Mouse (Mus musculus): Measurements from ENCODE around the gene Dlgap3. TPM values are rescaled to one million over a fixed set of nuclear protein-coding genes. Genes with fewer than 3 reads are reported as not detected.

The Dlgap3 gene
- total RNA-seq, 1 experiment: 8.8 TPM

DNA sequence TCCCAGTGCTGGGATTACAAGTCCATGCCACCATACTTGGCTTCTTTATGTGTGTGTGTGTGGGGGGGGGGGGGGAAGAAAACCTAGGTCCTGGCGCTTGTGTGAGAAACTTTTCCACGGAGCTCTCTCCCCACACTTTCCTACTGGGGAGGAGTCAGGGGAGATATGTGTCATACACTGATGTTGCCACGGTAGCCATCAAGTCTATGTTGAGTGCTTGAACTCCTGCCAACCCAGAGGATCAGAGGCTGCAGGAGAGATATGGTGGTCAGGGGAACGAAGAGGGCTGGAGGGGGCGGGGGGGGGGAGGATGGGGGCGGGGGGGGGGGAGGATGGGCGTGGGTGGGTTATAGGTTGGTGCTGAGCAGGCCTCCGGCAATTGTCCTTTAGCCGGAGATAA lies 46.8 kb downstream of the Dlgap3 start:
- Histone ChIP-seq H3K4me1 (ENCODE audit: control insufficient read depth in 2 of 2, insufficient read depth in 2 of 2, low read length in 2 of 2, poor library complexity in 1 of 2) (peaks cover 0 to 10% of the 10 kb centered on the region in 2 experiments; a peak in 2 of 4 replicates), H3K27ac (ENCODE audit: insufficient read depth, low read depth, low read length, poor library complexity, severe bottlenecking) (no peak overlapping the region), H3K9me3 (ENCODE audit: control insufficient read depth, insufficient read depth, low read depth, low read length) (no peaks in the 10 kb centered on the region), H3K4me3 (ENCODE audit: insufficient read depth in 1 of 2, low read depth in 1 of 2, low read length in 2 of 2, poor library complexity in 1 of 2, severe bottlenecking in 1 of 2) (no peak overlapping the region), H3K36me3 (ENCODE audit: control insufficient read depth, insufficient read depth, low read length, poor library complexity, severe bottlenecking) (peaks cover 10% of the 10 kb centered on the region), H3K9ac (ENCODE audit: insufficient read depth, low read depth, low read length, poor library complexity, severe bottlenecking) (no peak overlapping the region)
- no peak for TF ChIP-seq HCFC1 (IDR thresholded peaks at IDR 0.05; ENCODE audit: borderline replicate concordance, insufficient read depth, low read length)
- no peak for TF ChIP-seq ZC3H11A (IDR thresholded peaks at IDR 0.05; ENCODE audit: borderline replicate concordance, low read depth, low read length)
- no peak for TF ChIP-seq ZNF384 (IDR thresholded peaks at IDR 0.05; ENCODE audit: low read depth, low read length)
- TF ChIP-seq MAFK (IDR thresholded peaks at IDR 0.05; ENCODE audit: insufficient read depth, low read depth, low read length): no peak
- TF ChIP-seq CHD2 (IDR thresholded peaks at IDR 0.05; ENCODE audit: low read depth, low read length): no peak
- in situ Hi-C loops (cut with MboI; ENCODE audit: low sequenced_read_pairs in 2 of 2, unreplicated experiment in 2 of 2): no loop called here
- no peak for DNase-seq (ENCODE audit: low read depth, low spot score)

- Histone ChIP-seq H3K4me1 (ENCODE audit: control insufficient read depth in 2 of 2, insufficient read depth in 2 of 2, low read length in 2 of 2, poor library complexity in 1 of 2) (peaks cover 0 to 10% of the 10 kb centered on the region in 2 experiments; a peak in 2 of 4 replicates), H3K4me3 (ENCODE audit: insufficient read depth in 1 of 2, low read depth in 1 of 2, low read length in 2 of 2, poor library complexity in 1 of 2, severe bottlenecking in 1 of 2) (no peak overlapping the region), H3K27ac (ENCODE audit: insufficient read depth, low read depth, low read length, poor library complexity, severe bottlenecking) (no peak overlapping the region), H3K36me3 (ENCODE audit: control insufficient read depth, insufficient read depth, low read length, poor library complexity, severe bottlenecking) (peaks cover 10% of the 10 kb centered on the region), H3K9ac (ENCODE audit: insufficient read depth, low read depth, low read length, poor library complexity, severe bottlenecking) (no peak overlapping the region), H3K9me3 (ENCODE audit: control insufficient read depth, insufficient read depth, low read depth, low read length) (no peaks in the 10 kb centered on the region)
- no peak for DNase-seq (ENCODE audit: low read depth, low spot score)
- no peak for TF ChIP-seq HCFC1 (IDR thresholded peaks at IDR 0.05; ENCODE audit: borderline replicate concordance, insufficient read depth, low read length)
- no peak for TF ChIP-seq ZC3H11A (IDR thresholded peaks at IDR 0.05; ENCODE audit: borderline replicate concordance, low read depth, low read length)
- no peak for TF ChIP-seq MAFK (IDR thresholded peaks at IDR 0.05; ENCODE audit: insufficient read depth, low read depth, low read length)
- TF ChIP-seq ZNF384 (IDR thresholded peaks at IDR 0.05; ENCODE audit: low read depth, low read length): no peak
- TF ChIP-seq CHD2 (IDR thresholded peaks at IDR 0.05; ENCODE audit: low read depth, low read length): no peak
- in situ Hi-C loops (cut with MboI; ENCODE audit: low sequenced_read_pairs in 2 of 2, unreplicated experiment in 2 of 2): no loop called here
These were observed 47.2 kb downstream of the Dlgap3 start for GRCm38 (mm10) chr4:127216251-127216651.

GRCm38 (mm10) chr4:127217048-127217447 lies 48.0 kb downstream of the Dlgap3 start:
- DNase-seq (ENCODE audit: low read depth, low spot score): no peak
- Histone ChIP-seq H3K9me3 (ENCODE audit: control insufficient read depth, insufficient read depth, low read depth, low read length) (no peaks in the 10 kb centered on the region), H3K27ac (ENCODE audit: insufficient read depth, low read depth, low read length, poor library complexity, severe bottlenecking) (no peak overlapping the region), H3K9ac (ENCODE audit: insufficient read depth, low read depth, low read length, poor library complexity, severe bottlenecking) (no peak overlapping the region), H3K4me1 (ENCODE audit: control insufficient read depth in 2 of 2, insufficient read depth in 2 of 2, low read length in 2 of 2, poor library complexity in 1 of 2) (peaks cover 0 to 10% of the 10 kb centered on the region in 2 experiments; a peak in 2 of 4 replicates), H3K36me3 (ENCODE audit: control insufficient read depth, insufficient read depth, low read length, poor library complexity, severe bottlenecking) (peaks cover 10% of the 10 kb centered on the region), H3K4me3 (ENCODE audit: insufficient read depth in 1 of 2, low read depth in 1 of 2, low read length in 2 of 2, poor library complexity in 1 of 2, severe bottlenecking in 1 of 2) (no peak overlapping the region)
- in situ Hi-C loops (cut with MboI; ENCODE audit: low sequenced_read_pairs in 2 of 2, unreplicated experiment in 2 of 2): no loop called here
- TF ChIP-seq MAFK (IDR thresholded peaks at IDR 0.05; ENCODE audit: insufficient read depth, low read depth, low read length): no peak
- no peak for TF ChIP-seq ZC3H11A (IDR thresholded peaks at IDR 0.05; ENCODE audit: borderline replicate concordance, low read depth, low read length)
- TF ChIP-seq HCFC1 (IDR thresholded peaks at IDR 0.05; ENCODE audit: borderline replicate concordance, insufficient read depth, low read length): no peak
- no peak for TF ChIP-seq CHD2 (IDR thresholded peaks at IDR 0.05; ENCODE audit: low read depth, low read length)
- TF ChIP-seq ZNF384 (IDR thresholded peaks at IDR 0.05; ENCODE audit: low read depth, low read length): no peak

DNA sequence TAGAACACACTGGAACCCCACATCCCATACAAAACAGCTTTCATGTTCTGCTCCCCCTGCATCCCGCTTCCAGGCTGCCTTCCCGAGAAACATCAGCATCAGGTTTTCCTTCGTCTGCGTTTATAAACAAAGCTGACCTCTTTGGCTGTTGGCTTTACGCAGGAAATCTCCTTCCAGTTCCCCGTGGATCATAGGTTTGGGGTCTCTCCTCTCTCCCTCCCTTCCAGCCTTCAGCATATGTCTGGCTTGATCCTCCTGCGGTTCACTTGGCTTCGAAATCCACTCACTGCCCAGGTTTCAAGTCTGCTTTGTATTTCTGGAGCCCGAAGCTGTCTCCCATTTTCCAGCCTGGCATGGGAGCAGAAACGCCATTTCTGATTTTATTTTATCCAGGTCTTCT lies 54.3 kb downstream of the Dlgap3 start:
- TF ChIP-seq ZC3H11A (IDR thresholded peaks at IDR 0.05; ENCODE audit: borderline replicate concordance, low read depth, low read length): no peak
- no peak for TF ChIP-seq ZNF384 (IDR thresholded peaks at IDR 0.05; ENCODE audit: low read depth, low read length)
- no peak for TF ChIP-seq MAFK (IDR thresholded peaks at IDR 0.05; ENCODE audit: insufficient read depth, low read depth, low read length)
- no peak for TF ChIP-seq CHD2 (IDR thresholded peaks at IDR 0.05; ENCODE audit: low read depth, low read length)
- TF ChIP-seq HCFC1 (IDR thresholded peaks at IDR 0.05; ENCODE audit: borderline replicate concordance, insufficient read depth, low read length): no peak
- Histone ChIP-seq H3K36me3 (ENCODE audit: control insufficient read depth, insufficient read depth, low read length, poor library complexity, severe bottlenecking) (peaks cover 5% of the 10 kb centered on the region), H3K4me3 (ENCODE audit: insufficient read depth in 1 of 2, low read depth in 1 of 2, low read length in 2 of 2, poor library complexity in 1 of 2, severe bottlenecking in 1 of 2) (no peak overlapping the region), H3K27ac (ENCODE audit: insufficient read depth, low read depth, low read length, poor library complexity, severe bottlenecking) (no peak overlapping the region), H3K9me3 (ENCODE audit: control insufficient read depth, insufficient read depth, low read depth, low read length) (no peaks in the 10 kb centered on the region), H3K9ac (ENCODE audit: insufficient read depth, low read depth, low read length, poor library complexity, severe bottlenecking) (no peak overlapping the region), H3K4me1 (ENCODE audit: control insufficient read depth in 2 of 2, insufficient read depth in 2 of 2, low read length in 2 of 2, poor library complexity in 1 of 2) (peaks cover 14 to 25% of the 10 kb centered on the region in 2 experiments)
- in situ Hi-C loops (cut with MboI; ENCODE audit: low sequenced_read_pairs in 2 of 2, unreplicated experiment in 2 of 2): no loop called here
- DNase-seq (ENCODE audit: low read depth, low spot score): no peak

DNA sequence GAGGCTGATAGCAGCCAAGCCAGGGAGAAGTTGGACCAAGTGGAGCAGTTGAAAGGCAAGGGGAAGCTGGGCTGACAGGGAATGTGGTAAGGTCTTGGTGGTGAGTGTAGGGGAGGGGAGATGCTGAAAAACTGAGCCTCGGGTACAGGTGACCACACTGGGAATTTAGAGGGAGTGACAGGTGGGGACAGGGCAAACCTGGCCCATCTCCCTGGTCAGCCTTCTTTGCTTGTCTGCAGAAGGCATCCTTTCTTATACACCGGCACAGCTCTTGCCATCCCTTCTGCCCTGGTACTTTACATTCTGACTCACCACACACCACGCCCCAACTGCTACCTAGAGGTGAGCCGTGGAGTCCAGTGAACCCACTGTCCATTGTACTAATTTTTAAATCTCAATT lies 54.8 kb downstream of the Dlgap3 start:
- H3K9me3 ChIP-seq (ENCODE audit: control insufficient read depth, insufficient read depth, low read depth, low read length): no peaks in the 10 kb centered on the region
- in situ Hi-C loops (cut with MboI; ENCODE audit: low sequenced_read_pairs in 2 of 2, unreplicated experiment in 2 of 2): no loop called here
- H3K4me1 ChIP-seq (ENCODE audit: control insufficient read depth in 2 of 2, insufficient read depth in 2 of 2, low read length in 2 of 2, poor library complexity in 1 of 2): peaks cover 14 to 25% of the 10 kb centered on the region in 2 experiments
- DNase-seq (ENCODE audit: low read depth, low spot score): no peak
- H3K27ac ChIP-seq (ENCODE audit: insufficient read depth, low read depth, low read length, poor library complexity, severe bottlenecking): no peak overlapping the region
- no peak overlapping the region for H3K9ac ChIP-seq (ENCODE audit: insufficient read depth, low read depth, low read length, poor library complexity, severe bottlenecking)
- no peak overlapping the region for H3K4me3 ChIP-seq (ENCODE audit: insufficient read depth in 1 of 2, low read depth in 1 of 2, low read length in 2 of 2, poor library complexity in 1 of 2, severe bottlenecking in 1 of 2)
- TF ChIP-seq ZNF384 (IDR thresholded peaks at IDR 0.05; ENCODE audit: low read depth, low read length) (no peak), MAFK (IDR thresholded peaks at IDR 0.05; ENCODE audit: insufficient read depth, low read depth, low read length) (no peak), HCFC1 (IDR thresholded peaks at IDR 0.05; ENCODE audit: borderline replicate concordance, insufficient read depth, low read length) (no peak), CHD2 (IDR thresholded peaks at IDR 0.05; ENCODE audit: low read depth, low read length) (no peak), ZC3H11A (IDR thresholded peaks at IDR 0.05; ENCODE audit: borderline replicate concordance, low read depth, low read length) (no peak)
- H3K36me3 ChIP-seq (ENCODE audit: control insufficient read depth, insufficient read depth, low read length, poor library complexity, severe bottlenecking): peaks cover 7% of the 10 kb centered on the region

Data from ES-E14 (cell line).